Mouse (Mus musculus) lung, embryonic 14.5 days (tissue): ENCODE results near the gene Myzap. TPM values are rescaled to one million over a fixed set of nuclear protein-coding genes. Genes with fewer than 3 reads are reported as not detected.

ENCODE experiments used
- ATAC-seq: fragments of 200-750 bp; cut with Nextera tagmentation; 2 replicates; pipeline ENCODE4 v1.8.0; 2017; ENCODE audit warnings: mild to moderate bottlenecking, moderate TSS enrichment, moderate library complexity; ENCODE audit not compliant: insufficient read depth
- DNase-seq: peaks from one replicate; pipeline ENCODE4 v3.0.0-alpha.2; 2015
- H3K27ac ChIP-seq: fragments of 300-500 bp; sonication (generic); 2 replicates; pipeline ENCODE4 v1.5.1; 2014; ENCODE audit warnings: low read depth, mild to moderate bottlenecking, moderate library complexity
- H3K27me3 ChIP-seq: fragments of 300-500 bp; sonication (generic); 2 replicates; pipeline ENCODE4 v1.6.1; 2014; ENCODE audit warnings: low read length, control low read depth; ENCODE audit not compliant: insufficient read depth
- H3K36me3 ChIP-seq: fragments of 300-500 bp; sonication (generic); 2 replicates; pipeline ENCODE4 v1.6.1; 2014; ENCODE audit warnings: control low read depth; ENCODE audit not compliant: insufficient read depth
- H3K4me1 ChIP-seq: fragments of 300-500 bp; sonication (generic); 2 replicates; pipeline ENCODE4 v1.6.1; 2014; ENCODE audit warnings: antibody characterized with exemption, control low read depth; ENCODE audit not compliant: insufficient read depth
- H3K4me2 ChIP-seq: fragments of 300-500 bp; sonication (generic); 2 replicates; pipeline ENCODE4 v1.6.1; 2014; ENCODE audit warnings: mild to moderate bottlenecking
- H3K4me3 ChIP-seq: fragments of 300-500 bp; sonication (generic); 2 replicates; pipeline ENCODE4 v1.5.1; 2014; ENCODE audit warnings: low read depth, low read length
- H3K9ac ChIP-seq: fragments of 300-500 bp; sonication (generic); 2 replicates; pipeline ENCODE4 v1.6.1; 2014
- H3K9me3 ChIP-seq: fragments of 300-500 bp; sonication (generic); 2 replicates; pipeline ENCODE4 v1.6.1; 2016; ENCODE audit warnings: low read depth, low read length, control low read depth
- CTCF ChIP-seq: IDR thresholded peaks from 2 replicates; pipeline ENCODE4 v1.5.1; 2016; ENCODE audit warnings: antibody characterized with exemption, low read depth
- WGBS: fragments of 180-500 bp; shearing (Covaris S2); extraction: QIAGEN DNeasy Blood & Tissue Kit; methylation state at CpG from one replicate; pipeline ENCODE4 v1.1.7; 2014; 5-methylcytosine and 5-hydroxymethylcytosine counted together
- polyA plus RNA-seq: library from polyadenylated mRNA; unstranded; fragments of >200 nt; fragmentation: Nextera tagmentation; extraction: Ambion mirVana; gene quantifications from 2 replicates; pipeline ENCODE4 v1.2.1, GENCODE M21; 2014

Gene Myzap
- polyA plus RNA-seq, 1 experiment from 2014 or later: 39.0 TPM

DNA sequence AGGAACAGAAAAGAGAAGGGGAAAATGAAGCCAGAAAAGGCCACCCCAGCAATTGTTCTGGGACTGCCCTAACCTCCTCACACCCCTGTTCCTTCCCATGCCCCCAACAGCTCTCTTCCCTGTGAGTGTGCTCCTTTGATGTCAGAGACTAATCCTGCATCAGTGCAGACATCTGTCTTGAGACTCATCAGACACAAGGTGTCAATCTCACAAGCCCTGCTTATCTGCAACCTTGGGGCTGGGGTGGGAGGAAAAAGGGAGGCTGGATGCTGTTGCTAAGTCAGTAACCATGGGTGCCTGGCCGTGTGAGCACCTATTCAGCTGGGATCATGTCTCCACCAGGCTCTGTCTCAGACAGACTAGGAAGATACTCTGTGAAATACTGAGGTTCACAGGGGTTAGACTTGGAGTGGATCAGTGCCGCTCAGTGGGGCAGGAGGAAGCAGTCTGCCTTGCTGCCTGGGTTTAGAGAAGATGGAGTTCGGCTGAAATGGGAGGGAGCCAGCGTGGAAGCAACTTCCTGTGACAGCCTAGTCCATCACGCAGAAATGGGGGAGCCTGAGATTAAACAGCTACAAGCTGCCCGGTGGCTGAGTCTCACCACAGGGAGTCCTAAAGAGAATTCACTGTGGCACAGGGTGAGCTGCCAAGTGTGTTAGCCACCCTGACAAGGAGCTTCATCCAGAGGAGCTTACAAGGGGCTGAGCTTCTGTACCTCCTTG, 12.9 kb upstream of the Myzap start:
- no peak overlapping the region for H3K27ac ChIP-seq

GRCm38 (mm10) chr9:71599861-71600260, 7.7 kb upstream of the Myzap start:
- Histone ChIP-seq H3K9me3 (no peaks in the 10 kb centered on the region), H3K27me3 (no peaks in the 10 kb centered on the region), H3K4me2 (no peak overlapping the region), H3K4me3 (no peak overlapping the region), H3K9ac (no peak overlapping the region), H3K27ac (no peak overlapping the region), H3K36me3 (no peaks in the 10 kb centered on the region), H3K4me1 (no peaks in the 10 kb centered on the region)
- 69% methylated on average over 7 of the region's 7 CpGs for WGBS
- TF ChIP-seq CTCF: 0 out of 2 replicates have a peak, but pooled peaks have one; percentile 3
- ATAC-seq: no peak
- peak; percentile 31 for DNase-seq

More for the DNA sequence above, 12.9 kb upstream of the Myzap start:
- Histone ChIP-seq H3K9me3 (no peaks in the 10 kb centered on the region), H3K4me1 (0 out of 2 replicates have a peak, but pooled peaks cover 5% of the 10 kb centered on the region), H3K4me3 (no peak overlapping the region), H3K36me3 (no peaks in the 10 kb centered on the region), H3K4me2 (no peak overlapping the region), H3K27me3 (no peaks in the 10 kb centered on the region), H3K9ac (no peak overlapping the region)
- WGBS: 35% methylated on average over 6 of the region's 6 CpGs
- no peak for TF ChIP-seq CTCF
- DNase-seq: no peak
- no peak for ATAC-seq

DNA sequence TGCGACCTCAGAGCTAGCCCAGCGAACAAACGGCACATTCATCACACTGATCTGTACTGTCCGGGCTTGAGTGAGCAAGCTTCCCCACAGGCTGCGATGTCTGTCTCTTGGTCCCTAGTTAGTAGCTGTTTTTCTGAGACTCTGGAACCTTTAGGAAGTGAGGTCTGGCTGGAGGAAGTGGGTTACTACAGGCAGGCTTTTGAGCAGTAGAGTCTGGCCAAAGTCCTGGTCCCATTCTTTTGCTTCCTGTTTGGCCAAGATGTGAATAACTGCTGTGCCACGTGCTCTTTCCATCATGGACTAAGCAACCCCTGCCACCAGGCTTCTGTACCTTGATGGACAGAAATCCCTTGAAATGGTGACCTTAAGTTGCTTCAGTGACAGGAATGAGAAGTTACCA, 4.7 kb upstream of the Myzap start:
- H3K27ac ChIP-seq: peak overlapping the region; percentile 50; the same call in 1 of the 2 replicates
- no peak for ATAC-seq

DNA sequence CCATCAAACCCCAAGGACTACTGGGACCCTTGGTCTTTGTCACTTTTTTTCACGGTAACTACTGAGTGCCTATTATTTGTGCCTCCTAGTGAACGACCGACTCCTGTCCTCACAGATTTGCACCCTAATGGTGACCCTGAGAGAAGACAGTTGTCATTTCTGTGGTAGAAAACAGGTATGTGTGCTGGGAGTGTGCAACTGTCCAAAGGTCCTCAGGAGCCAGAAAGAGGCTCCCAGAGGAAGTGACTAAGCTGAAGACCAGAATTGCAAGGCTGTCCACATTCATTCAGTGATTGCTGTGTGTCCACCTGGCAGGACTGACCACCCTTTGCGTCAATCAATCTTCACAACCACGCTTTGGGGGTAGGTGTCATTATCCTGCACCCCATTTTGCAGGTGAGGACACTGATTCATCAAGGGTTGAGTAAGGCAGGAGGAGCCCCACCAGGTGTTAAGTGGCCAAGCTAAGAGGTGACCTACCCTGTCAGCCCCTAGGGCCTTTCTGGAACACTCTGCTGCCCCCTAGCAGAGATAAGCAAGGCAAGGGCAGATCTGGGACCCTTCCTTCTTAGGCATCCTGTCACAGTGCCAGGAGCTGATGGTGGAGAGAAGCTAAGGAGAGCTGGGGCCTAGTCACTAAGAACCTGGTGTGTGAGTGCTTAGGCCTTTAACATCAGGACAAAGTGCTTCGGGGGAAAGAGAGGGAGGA, 571 bp upstream of the Myzap start:
- Histone ChIP-seq H3K27me3 (no peaks in the 10 kb centered on the region), H3K4me2 (peak overlapping the region; percentile 92), H3K36me3 (no peaks in the 10 kb centered on the region), H3K27ac (no peak overlapping the region; the same call in 1 of the 2 replicates), H3K4me1 (peaks cover 12% of the 10 kb centered on the region), H3K4me3 (peak overlapping the region; percentile 61), H3K9me3 (no peaks in the 10 kb centered on the region), H3K9ac (no peak overlapping the region)
- WGBS: 26% methylated on average over 5 of the region's 6 CpGs
- ATAC-seq (0 out of 2 replicates have a peak, but pooled peaks have one; percentile 5), DNase-seq (peak; percentile 29)
- TF ChIP-seq CTCF: peak; percentile 39

More for the DNA sequence above, 4.7 kb upstream of the Myzap start:
- Histone ChIP-seq H3K36me3 (no peaks in the 10 kb centered on the region), H3K4me3 (no peak overlapping the region), H3K9ac (no peak overlapping the region), H3K4me1 (0 out of 2 replicates have a peak, but pooled peaks cover 6% of the 10 kb centered on the region), H3K9me3 (no peaks in the 10 kb centered on the region), H3K4me2 (no peak overlapping the region), H3K27me3 (no peaks in the 10 kb centered on the region)
- TF ChIP-seq CTCF: no peak
- WGBS: 43% methylated on average over 6 of the region's 6 CpGs
- no peak for DNase-seq

DNA sequence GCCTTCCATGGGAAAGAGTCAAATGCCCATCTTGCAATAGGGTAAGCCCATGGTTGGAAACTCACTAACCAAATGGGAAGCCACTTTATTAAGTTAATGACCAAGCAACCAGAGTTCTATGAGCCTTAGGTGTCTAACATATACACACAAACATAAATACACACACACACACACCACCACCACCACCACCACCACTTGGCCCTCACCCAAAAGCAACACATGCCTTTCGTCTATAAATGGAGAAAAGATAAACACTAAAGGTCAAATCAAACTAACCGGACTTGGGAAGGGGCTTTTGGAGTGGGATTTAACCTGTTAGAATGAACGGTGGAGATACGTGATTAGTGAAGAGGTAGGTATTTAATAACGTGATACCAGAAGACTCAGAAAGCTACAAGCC, 1.1 kb downstream of the Myzap start:
- no peak for TF ChIP-seq CTCF
- H3K4me2 ChIP-seq: peak overlapping the region; percentile 92
- H3K9me3 ChIP-seq: no peaks in the 10 kb centered on the region
- H3K27ac ChIP-seq: no peak overlapping the region; the same call in 1 of the 2 replicates
- 11% methylated on average over 5 of the region's 5 CpGs for WGBS
- DNase-seq (no peak), ATAC-seq (no peak)
- H3K27me3 ChIP-seq: no peaks in the 10 kb centered on the region
- H3K9ac ChIP-seq: peak overlapping the region; percentile 26; the same call in 1 of the 2 replicates
- H3K4me1 ChIP-seq: peaks cover 12% of the 10 kb centered on the region
- no peaks in the 10 kb centered on the region for H3K36me3 ChIP-seq
- peak overlapping the region; percentile 61 for H3K4me3 ChIP-seq

GRCm38 (mm10) chr9:71589771-71590170, 2.4 kb downstream of the Myzap start:
- Histone ChIP-seq H3K9ac (no peak overlapping the region), H3K9me3 (no peaks in the 10 kb centered on the region; the same call in 1 of the 2 replicates), H3K4me2 (peak overlapping the region; percentile 92), H3K27me3 (no peaks in the 10 kb centered on the region), H3K36me3 (no peaks in the 10 kb centered on the region), H3K4me3 (no peak overlapping the region), H3K4me1 (peaks cover 12% of the 10 kb centered on the region), H3K27ac (no peak overlapping the region; the same call in 1 of the 2 replicates)
- DNase-seq: no peak
- TF ChIP-seq CTCF: no peak
- no peak for ATAC-seq
- WGBS: 48% methylated on average over 7 of the region's 7 CpGs
